Mouse (Mus musculus) spleen, adult 2 months (tissue): Measurements from ENCODE around the gene Cntnap5a.

Experiments
- CTCF ChIP-seq: fragments of 200-500 bp; IDR thresholded peaks from 2 replicates; pipeline ENCODE4 v1.5.1; 2011; ENCODE audit warnings: mild to moderate bottlenecking, inconsistent platforms; ENCODE audit not compliant: insufficient read depth, insufficient read length, insufficient replicate concordance; ENCODE audit errors: extremely low read depth
- POLR2A ChIP-seq: fragments of 200-500 bp; IDR thresholded peaks from 2 replicates; pipeline ENCODE4 v1.6.1; 2011; ENCODE audit warnings: low read depth, low read length, inconsistent platforms

DNA sequence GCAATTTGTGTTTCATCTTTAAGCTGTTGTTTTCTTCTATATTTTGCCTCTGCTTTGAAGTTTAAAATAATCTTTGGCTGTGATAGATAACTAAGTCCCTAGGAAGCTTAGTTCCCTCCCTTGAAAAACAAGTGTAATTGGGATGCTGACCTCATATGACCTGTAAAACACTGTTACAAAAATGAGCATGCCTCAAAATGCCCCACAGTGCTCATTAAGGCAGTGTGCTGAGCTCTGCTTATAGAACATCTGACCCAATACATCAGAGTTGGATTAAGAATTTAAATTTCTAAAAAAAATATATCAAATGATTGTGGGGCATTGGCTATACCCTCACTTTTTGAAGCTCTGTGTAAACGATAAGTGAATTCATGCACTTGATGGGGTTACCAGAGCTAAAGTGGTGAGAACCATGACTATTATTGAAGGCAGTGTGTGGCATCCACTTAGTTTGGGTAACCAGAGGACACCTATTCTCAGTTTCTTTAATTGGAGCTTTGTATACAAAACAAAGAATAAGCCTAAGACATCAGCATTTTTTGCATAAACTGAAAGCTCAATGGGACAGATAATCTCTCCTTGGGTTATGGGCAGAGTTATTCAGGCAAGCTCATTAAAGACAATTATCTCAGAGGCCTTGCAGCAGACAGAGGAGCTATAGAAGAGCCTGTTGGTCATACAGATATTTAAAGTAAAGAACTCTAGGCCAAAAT lies 241.6 kb downstream of the Cntnap5a start:
- TF ChIP-seq CTCF = no peak
- TF ChIP-seq POLR2A = no peak
